Mouse (Mus musculus) v-Abl transformed pro-B cells (cell line): Measurements from ENCODE around the gene Gpc3.
"Not testable (repeated sequence)": the region's sequence is repeated elsewhere in the genome, so short reads cannot be mapped to it uniquely, and the experiment has no call there.

Experiments used
- in situ Hi-C, 2 experiments: fragments of 400-800 bp; cut with MboI; formaldehyde crosslinking; loops; one replicate each; pipeline ENCODE4 v1.15.1; 2025; ENCODE audit not compliant: unreplicated experiment in 2 of 2

Gene Gpc3

DNA sequence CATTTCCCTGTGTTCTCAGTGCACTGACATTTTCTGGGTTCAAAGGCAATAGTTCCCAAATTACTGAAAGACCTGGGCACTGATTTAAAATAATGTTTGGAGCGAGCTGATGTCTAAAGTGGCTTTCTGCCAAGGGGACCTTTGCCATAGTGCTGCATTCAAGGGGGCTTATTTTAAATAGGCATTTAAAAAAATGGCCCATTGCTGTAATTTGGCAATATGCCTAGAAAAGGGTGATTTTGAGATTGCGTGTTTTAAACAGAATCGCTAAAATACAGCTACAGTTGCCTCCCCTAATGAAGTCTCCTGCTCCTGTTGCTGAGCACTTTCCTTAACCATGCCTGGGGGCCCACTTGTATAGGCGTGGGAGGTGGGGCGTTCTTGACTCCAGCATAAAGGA, 174.3 kb downstream of the Gpc3 start:
- in situ Hi-C loops = no loop called here

DNA sequence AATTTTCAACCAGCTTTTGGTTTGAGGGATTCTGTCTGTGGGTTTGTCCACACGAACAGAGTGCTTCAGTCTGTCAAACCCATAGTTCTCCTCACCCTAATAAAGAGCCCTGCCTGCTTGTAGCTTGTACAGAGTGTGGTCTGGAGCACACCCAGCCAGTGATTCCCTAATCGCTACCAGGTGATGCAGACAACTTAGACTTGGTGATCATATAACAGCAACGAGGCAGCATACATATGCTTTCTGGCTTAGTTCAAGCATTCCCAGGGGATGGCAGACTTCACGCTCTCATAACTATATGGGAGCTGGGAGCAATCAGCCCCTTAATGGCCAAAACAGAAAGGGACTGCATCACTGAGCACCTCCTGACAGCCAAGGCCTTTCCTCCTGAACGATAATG, 188.1 kb downstream of the Gpc3 start:
- in situ Hi-C loops = no loop called here

DNA sequence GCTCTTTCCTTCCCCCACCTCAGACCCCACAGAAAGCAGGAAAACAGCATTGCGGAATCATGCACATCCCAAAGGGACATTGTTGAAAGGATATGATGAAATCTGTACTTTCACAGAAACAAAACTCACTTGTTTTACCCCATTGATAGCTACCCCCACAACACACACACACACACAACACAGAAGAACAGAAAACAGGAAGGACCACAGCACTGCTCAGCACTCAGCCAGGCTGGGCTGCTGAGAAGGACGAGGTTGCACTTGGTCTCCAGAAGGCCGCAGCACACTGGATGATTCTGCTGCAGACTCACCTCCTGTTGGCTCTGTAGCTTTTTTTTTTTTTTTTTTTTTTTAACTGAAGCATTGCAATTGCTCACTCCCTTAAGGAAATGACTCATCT, 193.9 kb downstream of the Gpc3 start:
- in situ Hi-C loops = no loop called here

- in situ Hi-C loops = no loop called here
These were observed 200.8 kb downstream of the Gpc3 start for GRCm38 (mm10) chrX:52412936-52413335.

- in situ Hi-C loops = no loop called here
These were observed 212.6 kb downstream of the Gpc3 start for GRCm38 (mm10) chrX:52401188-52401587.

DNA sequence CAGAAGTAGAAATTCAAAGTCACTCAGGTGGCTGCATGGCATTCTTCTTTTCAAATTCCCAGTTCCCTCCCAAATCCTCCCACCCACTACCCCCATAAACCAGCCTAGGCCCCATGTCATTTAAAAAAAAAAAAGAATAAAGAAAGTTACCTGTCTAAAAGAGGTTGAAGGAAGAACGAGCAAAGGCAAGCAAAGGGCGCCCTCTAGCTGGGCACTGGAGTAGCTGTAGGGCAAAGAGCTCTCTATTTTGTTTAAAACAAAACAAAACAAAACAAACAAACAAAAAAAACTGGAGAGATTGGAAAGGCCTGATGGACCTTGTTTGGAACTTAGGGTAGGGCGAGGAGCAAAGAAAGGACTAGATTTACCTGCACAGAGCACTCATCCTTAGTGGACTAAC, 238.6 kb downstream of the Gpc3 start:
- in situ Hi-C loops = no loop called here

GRCm38 (mm10) chrX:52374209-52374608, 239.5 kb downstream of the Gpc3 start:
- in situ Hi-C loops = no loop called here

- in situ Hi-C loops = no loop called here
These were observed 241.3 kb downstream of the Gpc3 start for GRCm38 (mm10) chrX:52372436-52372835.

- in situ Hi-C loops = no loop called here
These were observed 243.6 kb downstream of the Gpc3 start for GRCm38 (mm10) chrX:52369938-52370758.

- in situ Hi-C loops = no loop called here
These were observed 244.3 kb downstream of the Gpc3 start for GRCm38 (mm10) chrX:52369304-52369937.

DNA sequence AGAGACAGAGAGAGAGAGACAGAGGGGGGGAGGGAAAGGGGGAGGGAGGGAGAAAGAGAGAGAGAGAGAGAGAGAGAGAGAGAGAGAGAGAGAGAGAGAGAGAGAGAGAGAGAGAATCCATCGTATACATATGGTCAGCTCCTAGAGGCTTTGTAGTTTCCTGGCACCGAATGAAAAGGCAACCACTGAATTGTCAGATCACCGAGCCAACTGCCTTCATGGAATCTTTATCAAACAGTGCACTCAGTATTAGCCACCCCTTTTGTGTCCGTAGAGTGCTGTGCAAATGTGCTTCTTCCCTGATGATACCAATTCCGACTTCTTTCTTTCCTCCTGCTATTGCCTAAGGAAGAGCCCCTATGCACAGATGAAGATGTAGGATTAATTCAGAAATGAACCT, 246.9 kb downstream of the Gpc3 start:
- in situ Hi-C loops = no loop called here

- in situ Hi-C loops = no loop called here
These were observed 248.0 kb downstream of the Gpc3 start for GRCm38 (mm10) chrX:52365790-52366189.

GRCm38 (mm10) chrX:52362241-52363011, 251.3 kb downstream of the Gpc3 start:
- in situ Hi-C loops = no loop called here

DNA sequence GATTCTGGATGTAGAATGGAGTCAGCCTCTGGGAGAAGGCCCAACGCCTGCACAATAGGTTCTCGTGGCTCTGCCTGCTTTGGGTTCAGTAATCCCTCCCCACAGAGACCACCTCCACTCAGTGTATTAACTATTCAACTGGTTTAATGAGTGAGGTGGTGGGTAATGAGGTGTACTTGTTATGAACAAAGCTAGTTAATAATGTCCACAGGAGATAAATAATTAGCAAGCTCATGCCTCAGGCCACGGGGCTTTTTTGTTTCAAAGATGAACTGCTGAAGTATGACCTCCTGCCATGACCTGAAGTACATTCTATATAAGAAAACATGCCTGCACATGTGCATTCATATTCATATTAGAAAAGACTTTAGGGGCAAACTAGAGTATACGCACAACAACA, 260.8 kb downstream of the Gpc3 start:
- in situ Hi-C loops = no loop called here

DNA sequence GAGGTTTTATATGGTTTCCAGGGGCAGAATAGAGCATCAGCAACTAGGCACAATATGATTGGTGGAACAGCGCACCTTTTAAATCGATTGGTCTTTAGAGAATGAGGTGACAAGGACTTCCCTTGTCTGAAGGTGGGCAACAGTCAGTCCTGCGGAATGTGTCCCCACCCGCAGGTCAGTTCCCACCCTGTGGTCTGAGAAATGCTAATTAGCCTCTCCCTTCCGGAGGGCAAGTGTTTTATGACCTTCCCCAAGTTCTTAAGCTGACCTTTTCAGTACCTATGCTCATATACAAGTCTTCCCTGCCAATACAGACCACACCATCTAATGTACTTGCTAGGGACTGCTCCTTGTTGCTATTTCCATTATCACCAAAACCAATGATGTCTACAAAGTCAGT, 263.1 kb downstream of the Gpc3 start:
- in situ Hi-C loops = not testable (repeated sequence)

- in situ Hi-C loops = no loop called here
These were observed 265.0 kb downstream of the Gpc3 start for GRCm38 (mm10) chrX:52348773-52349172.

DNA sequence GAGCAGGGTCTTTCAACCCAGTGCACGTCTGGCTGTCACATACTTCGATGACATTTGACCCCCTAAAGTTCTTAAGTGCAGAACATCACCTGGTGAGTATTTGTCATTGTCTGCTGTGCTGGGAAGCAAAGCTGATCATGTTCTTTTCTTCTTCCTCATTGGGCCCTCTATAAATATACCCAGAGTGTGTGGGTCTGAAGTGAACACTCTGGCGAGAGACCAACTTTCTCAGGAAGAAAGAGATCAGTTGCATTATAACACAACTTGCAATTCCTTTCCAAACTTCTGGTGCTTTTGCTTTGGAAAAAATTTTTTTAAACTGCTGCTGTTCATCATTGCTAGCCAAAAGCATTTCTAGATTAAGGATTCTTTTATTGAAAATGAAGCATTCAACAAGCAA, 269.7 kb downstream of the Gpc3 start:
- in situ Hi-C loops = no loop called here

DNA sequence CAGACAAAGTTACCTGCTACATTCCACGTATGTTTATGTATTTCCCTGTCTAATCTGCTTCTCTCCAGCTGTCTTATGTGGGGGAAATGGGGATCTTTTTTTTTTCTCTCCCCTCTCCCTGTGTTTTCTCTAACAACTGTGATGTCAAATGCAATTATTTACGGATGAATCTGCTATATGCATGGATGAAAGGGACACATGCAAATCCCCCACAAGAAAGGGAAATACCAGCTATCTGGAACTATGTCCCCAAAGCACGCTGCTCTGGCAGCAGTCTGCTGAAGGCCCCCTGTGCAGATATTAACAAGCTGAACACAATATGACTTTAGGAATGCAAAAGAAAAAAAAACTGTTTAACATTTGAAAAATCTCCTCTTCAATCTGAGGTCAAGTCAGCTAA, 273.5 kb downstream of the Gpc3 start:
- in situ Hi-C loops = no loop called here

- in situ Hi-C loops = no loop called here
These were observed 292.0 kb downstream of the Gpc3 start for GRCm38 (mm10) chrX:52321791-52322190.

DNA sequence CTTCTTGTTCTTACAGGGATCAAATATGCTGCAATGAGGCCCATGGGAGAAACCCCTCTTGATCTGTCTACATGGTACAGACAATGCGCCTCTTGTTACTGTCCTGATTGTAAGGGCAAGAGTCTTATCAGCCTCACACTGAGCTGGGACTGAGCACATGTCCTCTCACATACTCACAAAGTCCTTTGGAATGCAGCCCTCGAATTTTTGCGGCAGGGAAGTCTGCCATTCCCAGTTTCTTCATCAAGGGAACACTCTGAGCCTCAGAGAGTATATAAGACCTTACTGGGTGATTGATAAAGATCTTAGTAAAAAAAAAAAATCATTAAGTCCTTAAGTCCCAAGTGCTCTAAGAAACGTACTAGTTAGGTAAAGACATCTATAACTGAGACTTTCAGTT, 293.1 kb downstream of the Gpc3 start:
- in situ Hi-C loops = no loop called here

GRCm38 (mm10) chrX:52310976-52311375, 302.8 kb downstream of the Gpc3 start:
- in situ Hi-C loops = no loop called here

- in situ Hi-C loops = no loop called here
These were observed 308.5 kb downstream of the Gpc3 start for GRCm38 (mm10) chrX:52305226-52305625.
